Mouse (Mus musculus): ENCODE measurements around the gene Acadsb.
"Not testable (repeated sequence)": the region's sequence is repeated elsewhere in the genome, so short reads cannot be mapped to it uniquely, and the experiment has no call there.

Gene Acadsb

DNA sequence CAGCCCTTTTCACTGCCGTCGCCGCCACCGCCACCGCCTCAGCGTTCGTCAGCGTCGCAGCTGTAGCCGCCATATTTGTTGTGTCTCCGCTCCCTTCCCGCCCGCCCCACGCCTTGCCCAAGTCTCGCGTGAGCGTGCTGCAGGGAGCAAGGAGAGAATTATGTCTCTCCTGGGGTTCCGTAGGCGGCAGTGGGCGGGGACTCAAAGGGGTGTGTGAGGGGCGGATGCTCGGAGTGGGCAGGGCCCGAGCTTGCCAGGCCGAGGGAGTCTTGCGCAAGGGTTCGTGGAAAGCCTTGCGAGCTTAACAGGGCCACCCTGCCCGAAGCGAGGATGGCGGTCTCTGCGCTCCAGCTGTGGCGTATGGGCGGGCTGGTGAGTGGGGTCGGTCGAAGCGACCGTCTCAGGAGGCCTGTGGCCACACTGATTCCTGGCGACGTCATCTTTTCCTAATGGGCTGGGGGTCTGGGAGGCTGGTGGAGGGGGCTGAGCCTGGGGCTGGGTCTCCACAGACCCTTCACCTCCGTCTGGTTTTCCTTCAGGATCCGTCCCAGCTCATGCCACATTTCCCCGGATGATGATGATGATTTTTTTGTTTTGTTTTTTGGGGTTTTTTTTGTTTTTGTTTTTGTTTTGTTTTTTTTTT, at the start of gene Acadsb, which contains the start of gene Ikzf5:
Gene Acadsb, plus strand, starts transcription at position 186 of the 643 bp plus-strand sequence.
Gene Ikzf5, minus strand, starts transcription at position 106 of the 643 bp plus-strand sequence.
- DNase-seq: peak; percentile 99

DNA sequence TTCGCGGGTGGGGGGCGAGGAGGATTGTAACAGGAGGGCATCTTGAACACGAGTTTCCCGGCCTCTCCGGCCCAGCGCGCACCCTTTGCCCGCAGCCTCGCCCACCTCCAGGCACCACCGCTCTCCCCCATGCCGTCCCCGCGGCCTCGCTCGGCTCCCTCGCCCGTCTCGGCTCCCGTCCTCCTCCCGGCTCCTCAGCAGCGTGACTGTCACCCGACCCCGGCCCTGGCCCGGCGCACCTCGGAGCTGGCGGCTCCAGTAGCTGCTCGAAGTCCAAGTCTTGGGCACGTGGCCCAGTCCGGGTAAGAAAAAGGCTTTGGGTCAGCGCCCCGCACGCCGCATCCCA, 48.2 kb upstream of the Acadsb start:
- no peak for DNase-seq

DNA sequence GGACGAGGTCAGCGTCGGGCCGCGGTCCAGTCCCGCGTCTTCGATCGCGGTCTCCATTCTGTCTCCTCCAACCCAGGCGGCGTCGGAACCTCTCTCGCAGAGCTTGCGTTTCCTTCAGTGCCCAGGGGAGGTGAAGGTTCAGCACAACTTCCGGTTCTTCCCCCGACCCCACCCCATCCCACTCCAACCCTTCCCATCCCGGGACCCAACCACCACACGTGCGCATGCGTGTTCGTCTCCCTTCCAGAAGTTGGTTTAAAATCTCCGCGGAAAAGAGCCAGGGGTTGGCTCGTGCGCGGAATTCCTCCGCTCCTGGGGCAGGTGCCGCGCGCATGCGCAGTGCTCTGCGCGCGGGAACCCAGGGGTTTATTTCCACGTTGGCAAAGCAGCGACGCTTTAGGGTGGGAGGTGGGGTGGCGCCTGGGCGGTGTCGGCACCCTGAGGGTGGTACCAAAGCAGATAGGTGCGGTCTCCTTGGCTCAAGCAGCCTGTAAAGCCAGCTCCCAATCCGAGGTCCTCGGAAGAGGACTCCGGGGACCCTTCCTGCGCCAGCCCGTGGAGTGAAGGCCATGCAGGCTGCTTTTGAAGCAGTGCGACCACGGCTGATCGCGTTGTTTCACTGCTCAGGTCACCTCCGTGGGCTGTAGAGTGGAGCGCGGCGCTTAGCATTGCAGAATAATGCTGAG, 47.6 kb upstream of the Acadsb start, which contains the start of gene 2310057M21Rik:
Gene 2310057M21Rik, minus strand, starts transcription at position 145 of the 686 bp plus-strand sequence.
- peak; percentile 99 for DNase-seq

DNA sequence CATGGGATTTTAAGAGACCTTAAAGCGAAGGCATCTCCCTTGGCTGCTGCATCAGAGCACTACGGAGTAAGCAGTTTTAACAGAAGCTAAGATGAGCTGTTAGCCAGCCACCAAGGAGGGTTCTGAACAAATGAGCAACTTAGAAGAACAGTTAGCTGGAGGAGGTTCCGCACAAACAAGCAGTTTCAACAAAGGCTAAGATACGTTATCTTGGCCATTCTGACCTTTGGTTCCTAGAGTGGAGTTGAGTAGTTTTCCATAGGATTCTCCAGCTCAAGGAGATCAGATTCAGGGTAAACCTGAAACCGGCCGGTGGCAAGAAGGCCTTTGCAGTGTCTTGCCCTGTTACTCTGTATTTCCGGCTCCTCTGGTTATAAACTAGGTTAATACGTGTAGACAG, 46.3 kb upstream of the Acadsb start:
- DNase-seq: no peak

DNA sequence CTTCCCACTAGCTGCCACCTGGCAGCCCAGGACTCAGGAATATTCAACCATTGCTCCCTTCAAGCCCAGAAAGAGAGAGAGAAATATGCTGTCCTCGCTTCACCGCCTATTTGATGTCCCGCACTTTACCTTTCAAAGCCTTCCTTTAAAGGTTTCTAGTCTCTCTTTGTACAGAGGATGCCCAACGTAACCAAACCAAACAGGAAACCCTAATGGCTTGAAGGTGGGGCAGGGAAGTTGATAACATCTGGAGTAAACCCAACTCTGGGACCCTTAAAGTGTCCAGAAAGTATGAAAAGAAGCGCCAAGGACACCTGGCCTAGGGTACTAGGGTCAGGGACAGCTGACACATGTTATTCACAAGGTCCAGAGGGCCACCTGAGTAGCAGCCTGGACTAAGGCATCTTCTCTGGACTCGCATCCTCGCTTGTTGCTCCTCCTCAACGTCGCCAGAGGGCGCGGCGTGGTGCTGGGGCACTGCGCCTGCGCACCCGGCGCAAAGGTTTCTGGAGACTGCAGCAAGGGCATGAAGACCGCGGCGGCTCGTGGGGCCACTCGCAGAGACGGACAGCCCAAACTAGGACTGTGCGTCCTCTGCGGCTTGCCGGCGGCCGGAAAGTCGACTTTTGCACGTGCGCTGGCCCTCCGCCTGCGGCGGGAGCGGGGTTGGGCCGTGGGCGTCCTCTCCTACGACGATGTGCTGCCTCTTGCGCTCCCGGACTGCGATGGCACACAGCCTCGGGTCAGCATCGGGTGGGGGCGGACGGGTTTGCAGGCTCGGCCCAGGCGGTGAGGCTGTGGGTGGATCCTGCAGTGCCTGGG, 39.5 kb upstream of the Acadsb start, which contains the start of gene Pstk:
Gene Pstk, plus strand, starts transcription at position 494 of the 822 bp plus-strand sequence.
- DNase-seq: peak; percentile 94

DNA sequence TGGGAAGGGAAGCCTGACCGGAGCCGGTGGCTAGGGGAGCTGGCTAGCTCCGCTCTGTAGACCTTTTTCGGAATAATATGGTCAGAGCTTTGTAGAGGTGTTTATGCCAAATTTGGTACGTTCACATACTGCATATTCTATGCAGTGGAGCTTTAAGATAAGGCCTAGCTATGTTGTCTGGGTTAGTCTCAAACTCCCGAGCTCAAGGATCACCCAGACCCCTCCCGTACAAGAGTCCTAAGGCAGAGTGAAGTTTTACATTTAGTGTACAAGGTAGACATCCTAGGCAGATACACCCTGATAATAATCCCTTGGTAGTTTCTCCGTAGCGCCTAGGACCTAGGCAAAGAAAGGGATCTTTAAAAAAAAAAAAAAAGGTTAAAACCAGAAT, 38.9 kb upstream of the Acadsb start:
- DNase-seq: no peak

DNA sequence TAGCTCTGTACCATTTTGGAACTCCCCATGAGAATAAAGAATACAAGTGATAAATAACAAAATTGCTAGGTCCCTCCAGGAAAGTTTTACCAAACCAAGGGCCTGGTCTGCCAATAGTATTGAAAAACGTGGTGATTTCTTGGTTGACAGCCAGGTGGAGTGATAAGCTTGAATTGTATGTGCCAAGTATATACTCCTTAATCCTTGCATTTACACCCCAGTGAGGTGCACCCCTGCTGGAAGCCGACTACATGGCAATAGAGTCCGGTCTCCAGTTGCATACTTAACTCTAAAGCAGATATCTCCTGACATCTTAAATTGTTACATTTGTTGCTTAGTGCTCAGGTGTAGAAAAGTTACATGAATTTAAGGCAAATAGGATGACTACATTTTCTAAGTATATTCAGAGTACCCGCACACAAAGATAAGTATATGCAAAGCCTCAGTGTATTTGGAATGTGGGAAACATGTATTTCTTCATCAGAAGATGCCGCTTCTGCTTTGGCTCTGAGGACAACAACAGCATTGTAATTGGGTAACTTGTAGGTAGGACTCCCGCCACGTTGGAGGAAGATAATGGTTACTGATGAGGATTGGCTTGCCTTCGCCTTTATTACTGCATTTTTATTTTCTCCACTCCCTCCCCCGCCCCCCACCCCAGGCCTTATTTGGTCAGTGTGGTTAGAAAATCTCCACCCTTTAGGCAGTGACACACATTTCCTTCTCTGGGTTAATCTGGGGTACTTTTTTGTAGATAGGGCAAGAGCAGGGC, 38.3 kb upstream of the Acadsb start:
- peak; percentile 5 for DNase-seq

DNA sequence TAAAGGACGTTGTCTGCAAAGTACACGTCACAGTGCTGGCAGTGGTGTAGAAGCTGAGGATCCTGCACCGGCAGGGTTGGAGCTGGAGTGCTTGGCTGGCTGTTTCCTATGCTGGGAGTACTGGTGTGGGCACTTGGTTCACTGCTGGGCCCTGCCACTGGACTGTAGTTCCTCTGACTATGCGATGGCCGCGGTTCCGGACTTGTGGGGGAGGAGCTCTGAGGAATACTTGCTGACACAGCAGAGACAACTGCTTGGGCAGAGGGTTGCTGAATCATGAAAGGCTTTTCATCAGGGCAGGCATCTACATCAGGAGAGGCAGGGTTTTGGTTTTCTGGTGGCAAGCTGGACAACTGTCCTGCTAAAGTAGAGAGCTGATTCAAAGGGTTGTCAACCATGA, 18.6 kb upstream of the Acadsb start:
- DNase-seq: not testable (repeated sequence)

DNA sequence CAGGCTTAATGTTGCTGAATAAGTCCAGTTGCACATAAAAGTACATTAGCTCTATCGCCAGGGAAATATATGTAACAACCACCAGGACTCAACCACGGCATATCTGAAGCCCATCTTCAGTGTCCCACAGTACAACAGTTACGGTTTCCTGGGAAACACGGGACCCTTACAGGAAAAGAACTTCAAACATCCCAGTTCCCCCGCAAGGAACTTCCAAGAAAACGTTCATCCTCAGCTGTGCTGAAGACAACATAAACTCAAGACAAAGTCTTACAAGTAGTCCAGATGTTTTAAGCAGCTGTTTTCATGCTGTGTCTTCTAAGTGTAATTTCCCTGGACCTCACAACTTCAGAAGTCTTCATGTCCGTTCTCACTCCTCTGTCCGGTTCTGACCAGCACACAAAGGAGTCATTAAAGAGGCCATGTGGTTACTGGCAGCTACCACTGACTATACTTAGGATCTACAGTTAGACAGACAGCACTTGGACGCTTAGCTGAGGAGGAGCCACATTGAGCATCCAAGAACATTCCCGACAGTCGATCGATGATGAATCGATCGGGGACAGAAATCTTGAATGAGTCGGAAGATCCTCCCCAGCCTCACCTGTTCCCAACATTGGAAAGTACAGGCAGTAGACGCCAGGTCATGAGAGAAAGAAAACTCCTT, 947 bp upstream of the Acadsb start:
- DNase-seq: no peak

DNA sequence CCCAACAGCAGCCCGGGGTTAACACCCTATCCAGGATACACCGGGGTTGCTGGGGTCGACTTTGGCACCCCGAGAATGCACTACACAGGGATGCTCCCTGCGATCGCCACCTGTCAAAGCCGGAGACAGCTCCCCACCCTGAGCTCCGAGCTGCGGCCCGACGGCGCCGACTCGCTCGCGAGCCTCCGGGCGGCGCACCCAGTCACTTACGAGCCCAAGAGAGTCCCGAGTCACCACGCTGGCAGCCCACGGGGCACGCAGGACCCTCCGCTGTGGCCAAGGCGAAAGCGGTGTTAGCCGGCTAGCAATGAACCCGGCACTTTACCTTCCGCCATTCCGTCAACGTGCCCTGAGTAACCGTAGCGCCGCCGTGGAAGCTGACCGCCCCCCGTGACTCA, 414 bp upstream of the Acadsb start:
- DNase-seq: no peak

DNA sequence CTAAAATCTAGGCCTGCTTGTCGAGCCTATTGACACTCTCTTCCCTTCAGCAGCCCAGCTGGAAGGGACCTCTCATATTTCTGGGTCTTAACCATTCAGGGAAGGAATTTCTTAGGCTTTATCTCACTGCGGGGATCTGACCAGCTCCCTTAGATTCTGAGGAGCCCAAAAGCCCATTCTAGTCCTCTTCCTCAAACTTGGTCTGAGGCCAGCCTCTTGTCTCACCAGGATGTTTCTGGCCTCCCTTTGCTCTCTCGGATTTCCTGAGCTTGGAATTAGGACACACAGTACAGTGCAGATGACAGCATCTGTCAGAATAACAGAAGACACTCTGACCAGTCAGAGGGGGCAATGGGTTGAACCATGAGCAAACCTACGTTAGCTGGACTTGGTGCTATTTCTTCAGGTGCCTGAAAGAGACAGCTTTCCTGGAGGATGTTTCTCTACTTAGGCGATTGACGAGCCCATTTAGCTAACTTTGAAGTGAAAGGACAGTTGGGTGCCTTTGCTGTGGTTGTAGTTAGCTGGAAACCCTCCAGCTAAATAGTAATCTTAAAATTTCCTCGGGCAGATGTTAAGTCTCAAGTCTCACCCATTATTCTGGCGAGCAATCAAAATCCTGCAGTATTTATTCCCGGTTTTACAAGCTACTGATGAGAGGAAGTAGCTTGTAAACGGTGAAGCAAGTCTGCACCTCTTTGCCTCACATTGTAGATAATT, 980 bp downstream of the Acadsb start:
- DNase-seq: peak; percentile 6

DNA sequence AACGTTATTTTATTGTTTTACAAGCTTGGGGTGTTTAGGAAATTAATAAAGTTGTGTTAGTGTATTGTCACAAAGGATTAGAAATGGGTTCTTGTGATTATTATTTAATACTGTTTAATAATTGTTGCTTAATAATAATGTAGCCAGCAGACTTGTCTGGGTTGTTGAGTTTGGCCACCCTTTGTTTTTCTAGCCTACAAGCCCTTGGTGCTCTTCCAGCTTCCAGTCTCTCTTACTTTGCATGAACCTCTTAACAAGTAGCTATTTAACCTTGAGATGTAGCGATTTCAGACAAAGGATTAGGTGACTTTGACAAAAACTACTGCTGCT, 1.5 kb downstream of the Acadsb start:
- DNase-seq: no peak

DNA sequence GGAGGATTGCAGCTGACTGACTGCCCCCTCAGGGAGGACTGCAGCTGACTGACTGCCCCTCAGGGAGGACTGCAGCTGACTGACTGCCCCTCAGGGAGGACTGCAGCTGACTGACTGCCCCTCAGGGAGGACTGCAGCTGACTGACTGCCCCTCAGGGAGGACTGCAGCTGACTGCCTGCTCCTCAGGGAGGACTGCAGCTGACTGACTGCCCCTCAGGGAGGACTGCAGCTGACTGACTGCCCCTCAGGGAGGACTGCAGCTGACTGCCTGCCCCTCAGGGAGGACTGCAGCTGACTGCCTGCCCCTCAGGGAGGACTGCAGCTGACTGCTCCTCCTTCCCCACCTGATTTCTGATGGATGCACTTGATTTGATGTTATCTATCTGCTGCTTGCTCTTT, 6.3 kb downstream of the Acadsb start:
- not testable (repeated sequence) for DNase-seq

DNA sequence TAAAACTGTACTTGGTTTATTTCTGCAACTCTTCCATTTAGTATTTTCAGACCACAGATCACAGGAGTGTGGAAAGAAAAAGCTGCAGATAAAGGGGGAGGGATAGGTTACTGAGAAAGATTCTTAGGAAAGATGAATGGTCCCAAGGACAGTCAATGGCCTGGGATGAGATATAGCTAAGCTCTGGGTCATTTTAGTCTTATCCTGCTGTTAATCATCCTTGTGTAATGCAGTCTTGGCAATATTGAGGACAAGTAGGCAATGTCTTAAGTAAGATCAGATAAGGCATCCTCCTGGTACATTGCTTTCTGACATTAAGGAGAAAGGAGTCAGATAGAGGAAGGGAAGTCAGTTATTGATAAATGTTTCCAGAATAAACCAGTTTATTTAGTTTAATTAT, 7.2 kb downstream of the Acadsb start:
- DNase-seq: no peak

DNA sequence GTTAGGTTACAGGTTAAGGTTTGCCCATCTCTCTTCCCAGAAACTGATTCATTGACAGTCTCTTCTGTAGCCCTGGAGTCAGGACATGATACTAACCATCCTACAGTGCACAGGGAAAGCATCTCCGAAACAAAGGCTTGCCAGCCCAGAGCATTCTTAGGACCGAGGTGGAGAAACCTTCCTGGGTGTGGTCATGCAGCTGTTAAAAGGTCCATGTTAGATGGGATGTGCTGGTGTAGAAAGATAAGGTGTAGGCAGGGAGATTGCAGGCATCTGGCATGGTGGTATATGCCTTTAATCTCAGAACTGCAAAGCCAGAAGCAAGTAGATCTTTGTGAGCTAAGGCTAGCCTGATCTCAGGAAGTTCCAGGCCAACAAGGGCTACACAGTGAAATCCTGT, 14.5 kb downstream of the Acadsb start:
- DNase-seq: no peak

DNA sequence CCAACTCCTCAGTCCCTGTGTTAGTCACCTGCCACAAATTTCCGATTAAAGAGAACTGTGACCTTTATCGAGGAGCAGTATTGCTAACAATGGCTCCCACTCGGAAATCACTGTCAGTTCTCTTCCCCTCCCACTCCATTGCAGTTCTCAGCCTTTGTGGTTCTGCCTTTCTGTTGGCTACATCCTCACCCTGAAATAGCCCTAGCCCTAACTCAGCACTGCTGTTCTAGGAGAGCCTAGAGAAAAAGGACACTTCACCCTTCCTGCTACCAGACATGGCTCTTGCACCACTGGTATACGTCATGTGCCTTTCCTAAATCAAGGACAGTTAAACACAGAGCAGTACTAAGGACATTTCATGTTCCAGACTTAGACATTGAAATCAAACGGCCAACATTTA, 16.9 kb downstream of the Acadsb start:
- DNase-seq: no peak

DNA sequence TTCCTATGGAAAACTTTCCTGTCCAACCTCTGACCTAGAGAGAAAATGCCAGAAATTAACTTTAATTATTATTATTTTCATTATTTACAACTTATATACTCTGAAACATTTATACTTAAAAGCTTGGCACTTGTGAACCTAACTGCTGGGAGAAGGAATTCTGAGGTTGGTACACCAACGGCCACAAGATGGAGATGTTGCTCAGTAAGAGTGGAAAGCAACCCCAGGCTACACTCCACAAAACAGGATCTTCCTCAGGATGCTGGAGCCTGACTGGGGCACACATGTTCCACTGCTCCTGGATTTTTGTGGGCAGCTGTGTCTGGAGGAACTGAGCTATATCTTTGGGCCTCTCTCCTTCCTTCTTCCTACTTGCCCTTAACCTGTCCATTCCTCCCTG, 21.8 kb downstream of the Acadsb start:
- DNase-seq: peak; percentile 70

DNA sequence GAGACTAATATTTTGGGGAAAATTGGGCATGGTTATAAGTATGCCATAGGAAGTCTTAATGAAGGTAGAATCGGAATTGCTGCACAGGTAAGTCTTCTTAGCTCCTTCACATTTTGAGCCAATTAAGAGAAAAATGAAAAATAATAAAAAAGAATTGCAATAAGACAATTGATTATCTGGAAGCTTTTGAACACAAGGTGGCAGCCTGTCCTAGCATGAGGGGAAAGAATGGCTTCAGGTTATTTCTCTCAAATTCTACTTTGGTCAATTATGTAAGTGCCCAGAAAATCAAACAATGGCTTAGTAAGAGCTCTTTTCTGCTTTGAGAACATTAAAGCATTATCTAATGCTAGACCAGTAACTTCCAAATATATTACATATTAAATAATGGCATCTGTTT, 23.9 kb downstream of the Acadsb start:
- no peak for DNase-seq

DNA sequence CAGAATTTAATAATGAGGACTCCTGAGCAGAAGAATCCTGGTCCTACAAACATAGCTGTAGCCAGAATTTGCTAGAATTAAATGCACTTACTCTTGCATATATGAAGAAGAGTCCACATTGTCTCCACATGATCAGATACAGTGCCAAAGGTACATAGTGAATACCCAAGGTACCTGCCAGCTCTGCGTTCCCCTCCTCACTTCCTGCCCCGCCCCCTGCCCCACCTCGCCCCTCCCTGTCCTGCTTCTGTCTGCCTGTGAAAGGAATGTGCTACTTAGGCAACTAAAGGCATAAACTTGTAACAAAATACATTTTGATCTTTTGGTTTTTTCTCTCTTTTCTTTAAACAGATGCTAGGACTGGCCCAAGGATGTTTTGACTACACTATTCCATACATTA, 26.6 kb downstream of the Acadsb start:
- no peak for DNase-seq

DNA sequence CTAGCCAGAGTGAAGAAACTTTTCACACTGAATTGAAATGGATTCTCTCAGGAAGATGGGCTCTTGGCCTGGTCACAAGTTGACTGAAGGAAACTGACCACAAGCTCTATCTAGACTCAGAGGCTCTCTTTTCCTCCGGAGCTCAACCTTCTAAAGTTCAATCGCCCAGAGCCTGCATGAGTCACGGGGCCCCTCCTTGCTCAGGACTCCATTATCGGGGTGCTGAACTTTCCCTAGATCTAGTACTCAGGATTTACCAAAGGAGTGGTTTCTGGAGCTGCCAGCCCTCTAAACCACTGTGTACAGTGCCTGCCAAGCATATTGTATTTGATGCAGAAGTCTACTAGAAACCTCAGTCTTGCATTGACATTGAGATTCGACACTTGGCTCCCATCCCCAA, 46.3 kb downstream of the Acadsb start:
- no peak for DNase-seq

DNA sequence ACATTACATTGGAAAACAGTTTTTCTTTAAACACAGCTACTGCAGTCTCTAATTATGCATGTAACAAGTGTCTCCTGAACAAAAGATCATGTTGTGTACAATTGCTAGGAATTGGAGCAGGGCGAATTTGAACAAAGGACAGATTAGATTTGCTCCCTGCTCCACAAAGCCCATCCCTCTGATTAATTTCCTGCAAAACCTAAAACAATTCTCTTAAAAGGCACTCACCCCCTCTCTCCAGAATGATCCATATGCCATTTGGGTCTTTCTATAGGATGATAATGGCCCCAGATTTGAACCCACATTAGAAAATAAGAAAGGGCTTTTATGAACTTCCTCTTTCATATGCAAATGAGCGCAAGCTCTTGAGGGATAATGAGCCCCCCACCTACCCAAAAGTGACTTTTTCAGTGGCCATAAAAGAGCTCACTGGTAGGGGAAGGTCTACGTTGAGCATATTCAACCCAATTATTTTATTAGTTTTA, 54.8 kb downstream of the Acadsb start:
- peak; percentile 88 for DNase-seq

DNA sequence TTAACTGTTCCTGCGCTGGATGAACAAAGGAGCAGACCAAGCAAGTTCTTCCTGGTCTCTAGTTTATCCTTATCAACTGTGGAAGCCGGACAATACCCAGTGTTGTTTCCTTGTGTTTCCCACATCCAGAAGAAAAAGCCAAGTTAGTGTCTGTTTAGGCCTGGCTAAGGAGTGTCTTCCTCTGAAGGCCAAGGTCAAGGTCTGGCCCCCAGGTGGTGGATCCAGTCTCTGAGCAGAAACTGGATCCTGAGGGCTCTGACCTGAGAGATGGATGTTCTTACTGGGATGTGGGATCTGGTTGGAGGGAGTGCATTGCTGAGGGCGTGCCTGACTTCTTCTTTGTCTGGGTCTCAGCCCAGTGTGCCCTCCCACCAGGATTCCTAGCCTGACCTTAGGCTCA, 55.3 kb downstream of the Acadsb start:
- no peak for DNase-seq

Data from retina, postnatal 1 day (tissue).